Mouse (Mus musculus): ENCODE measurements at regions not wholly inside any gene's neighbourhood (a gene's known extent, or its start where the extent isn't known, plus 50 kb on each side); places are given as distances from the start of the nearest gene placed in this dataset.

DNA sequence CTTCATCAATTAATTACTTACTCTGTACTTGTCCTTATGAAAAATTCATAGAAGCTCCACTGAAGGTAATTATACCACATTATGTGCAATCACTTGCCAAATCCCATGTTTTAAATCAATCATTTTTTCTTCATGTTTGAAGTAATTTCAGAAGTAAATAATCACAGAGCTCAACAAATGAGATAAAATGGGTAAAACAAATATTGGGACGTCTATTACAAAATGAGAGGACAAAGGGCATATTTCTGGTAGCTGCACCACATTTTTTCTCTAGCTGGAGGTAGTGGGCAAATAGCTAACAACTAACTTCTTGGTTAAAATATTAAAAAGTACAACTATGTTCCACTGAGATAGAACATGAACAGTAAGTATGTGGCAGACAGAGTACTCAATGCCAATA lies 681.3 kb upstream of the Pot1a start:
- Histone ChIP-seq H3K9ac (ENCODE audit: low read depth, low read length) (no peak overlapping the region), H3K4me2 (replicated peaks; ENCODE audit: low read depth, low read length) (no peak overlapping the region), H3K27ac (ENCODE audit: low read depth, low read length) (no peak overlapping the region), H3K4me3 (ENCODE audit: low read depth, low read length) (no peak overlapping the region), H3K36me3 (ENCODE audit: control insufficient read depth, insufficient read depth, low read length) (no peaks in the 10 kb centered on the region), H3K4me1 (replicated peaks; ENCODE audit: control insufficient read depth, insufficient read depth, low read length) (no peaks in the 10 kb centered on the region), H3K9me3 (ENCODE audit: control insufficient read depth, low read length) (no peaks in the 10 kb centered on the region), H3K27me3 (ENCODE audit: control insufficient read depth, insufficient read depth, low read length) (no peaks in the 10 kb centered on the region)
- WGBS = 84% methylated on average over 1 of the region's 1 CpGs
- DNase-seq (ENCODE audit: low spot score) (no peak), ATAC-seq (ENCODE audit: low FRiP score) (no peak)

DNA sequence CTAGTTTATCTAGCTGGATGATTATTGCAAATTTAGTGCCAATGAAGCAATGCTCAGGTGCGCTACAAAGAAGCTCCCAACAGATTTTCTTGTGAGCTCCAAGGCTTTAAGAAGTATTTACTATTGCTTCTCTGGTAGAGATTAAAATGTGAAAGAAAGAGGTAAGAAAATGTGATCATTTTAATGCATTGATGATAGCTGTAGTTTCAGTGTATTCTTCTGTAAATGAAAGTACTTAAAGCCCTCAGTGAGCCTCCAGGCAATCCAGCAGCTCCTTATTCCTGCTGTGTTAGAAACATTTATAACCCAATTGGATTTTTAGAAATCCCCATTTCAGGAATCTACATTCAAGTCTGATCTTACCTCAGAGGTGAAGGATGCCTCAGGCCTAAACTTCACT lies 675.4 kb upstream of the Pot1a start:
- H3K4me1 ChIP-seq (replicated peaks; ENCODE audit: control insufficient read depth, insufficient read depth, low read length) = no peaks in the 10 kb centered on the region
- H3K4me3 ChIP-seq (ENCODE audit: low read depth, low read length) = no peak overlapping the region
- 94% methylated on average over 1 of the region's 1 CpGs for WGBS
- H3K9ac ChIP-seq (ENCODE audit: low read depth, low read length) = no peak overlapping the region
- H3K36me3 ChIP-seq (ENCODE audit: control insufficient read depth, insufficient read depth, low read length) = no peaks in the 10 kb centered on the region
- ATAC-seq (ENCODE audit: low FRiP score) (no peak), DNase-seq (ENCODE audit: low spot score) (no peak)
- H3K4me2 ChIP-seq (replicated peaks; ENCODE audit: low read depth, low read length) = no peak overlapping the region
- H3K9me3 ChIP-seq (ENCODE audit: control insufficient read depth, low read length) = no peaks in the 10 kb centered on the region
- H3K27ac ChIP-seq (ENCODE audit: low read depth, low read length) = no peak overlapping the region
- no peaks in the 10 kb centered on the region for H3K27me3 ChIP-seq (ENCODE audit: control insufficient read depth, insufficient read depth, low read length)

DNA sequence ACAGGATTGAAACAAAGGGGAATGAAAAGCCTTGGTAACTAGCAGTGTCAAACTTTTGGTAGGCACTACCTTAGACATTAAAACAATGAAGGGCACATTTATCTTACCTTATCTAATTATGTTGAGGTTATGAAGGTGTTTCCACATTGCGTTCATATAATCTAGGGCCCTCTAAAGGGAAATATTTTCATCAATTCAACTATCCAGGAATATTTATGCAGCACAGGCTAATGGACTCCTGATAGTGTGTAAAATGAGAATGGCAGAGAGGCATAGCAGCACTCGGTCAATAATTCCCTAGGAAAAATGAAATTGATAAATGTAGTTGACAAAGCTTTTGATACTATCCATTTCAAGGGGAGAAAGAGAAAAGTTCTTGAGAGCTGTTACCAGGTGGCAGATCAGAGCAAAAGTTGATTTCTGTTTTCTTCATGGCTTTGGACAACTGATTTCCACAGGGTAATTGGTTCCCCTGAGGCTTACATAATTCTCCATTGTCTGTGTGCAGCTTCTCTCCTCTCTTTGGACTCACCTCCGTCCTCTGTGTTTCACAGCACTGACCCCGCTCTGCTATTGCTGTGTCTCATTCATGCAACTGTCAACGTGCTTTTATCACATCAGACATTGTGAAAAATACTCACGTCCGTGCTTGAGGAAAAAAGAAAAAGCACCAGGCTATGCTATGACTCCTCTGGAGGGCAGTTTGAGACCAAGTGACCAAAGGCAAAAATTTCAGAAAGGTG lies 632.3 kb upstream of the Pot1a start:
- Histone ChIP-seq H3K9ac (ENCODE audit: low read depth, low read length) (no peak overlapping the region), H3K27ac (ENCODE audit: low read depth, low read length) (no peak overlapping the region), H3K4me3 (ENCODE audit: low read depth, low read length) (no peak overlapping the region), H3K27me3 (ENCODE audit: control insufficient read depth, insufficient read depth, low read length) (no peaks in the 10 kb centered on the region), H3K36me3 (ENCODE audit: control insufficient read depth, insufficient read depth, low read length) (no peaks in the 10 kb centered on the region), H3K9me3 (ENCODE audit: control insufficient read depth, low read length) (no peaks in the 10 kb centered on the region), H3K4me2 (replicated peaks; ENCODE audit: low read depth, low read length) (no peak overlapping the region), H3K4me1 (replicated peaks; ENCODE audit: control insufficient read depth, insufficient read depth, low read length) (peaks cover 3% of the 10 kb centered on the region; the same call in 1 of the 2 replicates)
- DNase-seq (ENCODE audit: low spot score) (peak; percentile 25), ATAC-seq (ENCODE audit: low FRiP score) (peak; percentile 68)
- WGBS = 36% methylated on average over 7 of the region's 7 CpGs

DNA sequence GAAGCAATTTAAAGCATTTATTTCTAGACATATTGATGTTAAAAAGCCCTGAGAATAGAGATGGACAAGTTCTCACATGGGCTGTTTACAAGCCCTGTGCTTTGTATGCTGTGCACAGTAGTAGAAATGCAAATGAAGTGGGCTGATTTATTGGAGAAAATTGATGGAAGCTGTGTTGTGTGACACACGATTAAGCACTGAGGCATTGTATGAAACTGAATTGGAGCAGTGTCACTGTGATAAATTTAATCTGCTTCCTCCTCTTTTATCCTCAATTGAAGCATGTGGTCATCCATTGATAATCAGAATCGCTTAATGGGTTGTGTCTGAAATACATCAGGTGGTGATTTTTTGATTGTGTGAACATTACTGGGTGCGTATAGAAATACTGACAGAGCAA lies 631.4 kb upstream of the Pot1a start:
- no peaks in the 10 kb centered on the region for H3K9me3 ChIP-seq (ENCODE audit: control insufficient read depth, low read length)
- 40% methylated on average over 3 of the region's 3 CpGs for WGBS
- no peak overlapping the region for H3K9ac ChIP-seq (ENCODE audit: low read depth, low read length)
- no peaks in the 10 kb centered on the region for H3K27me3 ChIP-seq (ENCODE audit: control insufficient read depth, insufficient read depth, low read length)
- H3K4me1 ChIP-seq (replicated peaks; ENCODE audit: control insufficient read depth, insufficient read depth, low read length) = peaks cover 3% of the 10 kb centered on the region; the same call in 1 of the 2 replicates
- ATAC-seq (ENCODE audit: low FRiP score) = peak; percentile 94
- H3K4me3 ChIP-seq (ENCODE audit: low read depth, low read length) = no peak overlapping the region
- no peaks in the 10 kb centered on the region for H3K36me3 ChIP-seq (ENCODE audit: control insufficient read depth, insufficient read depth, low read length)
- peak; percentile 47 for DNase-seq (ENCODE audit: low spot score)
- H3K4me2 ChIP-seq (replicated peaks; ENCODE audit: low read depth, low read length) = no peak overlapping the region
- no peak overlapping the region for H3K27ac ChIP-seq (ENCODE audit: low read depth, low read length)
